Mouse (Mus musculus) liver, adult 2 months (tissue): ENCODE results near the gene Tril. TPM values are rescaled to one million over a fixed set of nuclear protein-coding genes. Genes with fewer than 3 reads are reported as not detected.

Experiments used
- DNase-seq: peaks from one replicate; pipeline ENCODE4 v3.0.0-alpha.2; 2011; ENCODE audit warnings: low read depth, low spot score; ENCODE audit errors: extremely low read depth
- H3K27ac ChIP-seq: fragments of 200-500 bp; replicated peaks from 2 replicates; pipeline ENCODE4 v1.5.1; 2012; ENCODE audit warnings: low read depth, mild to moderate bottlenecking, control low read depth, inconsistent platforms, low read length; ENCODE audit not compliant: insufficient read depth
- H3K27me3 ChIP-seq: fragments of 200-500 bp; 2 replicates; pipeline ENCODE4 v1.6.1; 2012; ENCODE audit warnings: mild to moderate bottlenecking, moderate library complexity, low read length, inconsistent platforms; ENCODE audit not compliant: control insufficient read depth, insufficient read depth
- H3K36me3 ChIP-seq: fragments of 200-500 bp; 2 replicates; pipeline ENCODE4 v1.6.1; 2012; ENCODE audit warnings: low read length, inconsistent platforms; ENCODE audit not compliant: control insufficient read depth, insufficient read depth
- H3K4me1 ChIP-seq: fragments of 200-500 bp; 2 replicates; pipeline ENCODE4 v1.6.1; 2011; ENCODE audit warnings: low read length; ENCODE audit not compliant: control insufficient read depth, insufficient read depth
- H3K4me3 ChIP-seq: fragments of 200-500 bp; 2 replicates; pipeline ENCODE4 v1.5.1; 2011; ENCODE audit warnings: low read depth, mild to moderate bottlenecking, control low read depth, low read length, moderate library complexity; ENCODE audit not compliant: insufficient read depth
- H3K79me2 ChIP-seq: fragments of 200-500 bp; 2 replicates; pipeline ENCODE4 v1.6.1; 2012; ENCODE audit warnings: inconsistent platforms, mild to moderate bottlenecking, low read length, moderate library complexity; ENCODE audit not compliant: control insufficient read depth, insufficient read depth
- H3K9ac ChIP-seq: fragments of 200-500 bp; 2 replicates; pipeline ENCODE4 v1.6.1; 2012; ENCODE audit warnings: low read depth, mild to moderate bottlenecking, control low read depth, inconsistent platforms, low read length
- CTCF ChIP-seq: fragments of 200-500 bp; IDR thresholded peaks from 2 replicates; pipeline ENCODE4 v1.5.1; 2011; ENCODE audit warnings: low read depth, low read length, control low read depth
- POLR2A ChIP-seq: fragments of 200-500 bp; IDR thresholded peaks from 2 replicates; pipeline ENCODE4 v1.6.1; 2011; ENCODE audit warnings: low read length, control low read depth; ENCODE audit not compliant: insufficient read depth; ENCODE audit errors: extremely low read depth
- WGBS: fragments of 180-500 bp; shearing (Covaris S2); methylation state at CpG from one replicate; pipeline ENCODE4 v1.1.7; 2018; 5-methylcytosine and 5-hydroxymethylcytosine counted together
- polyA plus RNA-seq: library from polyadenylated mRNA; depleted of rRNA; stranded (reverse); fragments of >200 nt; gene quantifications from 2 replicates; pipeline ENCODE4 v1.2.3, GENCODE M21; 2012
- total RNA-seq: library from RNA; depleted of rRNA; stranded (reverse); fragments of >200 nt; gene quantifications from 2 replicates; pipeline ENCODE4 v1.2.3, GENCODE M21; 2014

Tril gene
- total and polyA plus RNA-seq, 2 experiments: 0.18 to 0.29 TPM

- Histone ChIP-seq H3K27ac (no peak overlapping the region), H3K4me3 (no peak overlapping the region), H3K36me3 (no peaks in the 10 kb centered on the region), H3K9ac (no peak overlapping the region), H3K4me1 (no peaks in the 10 kb centered on the region), H3K79me2 (no peaks in the 10 kb centered on the region), H3K27me3 (no peaks in the 10 kb centered on the region; the same call in 1 of the 2 replicates)
- no peak for TF ChIP-seq CTCF
- no peak for TF ChIP-seq POLR2A
- no peak for DNase-seq
- WGBS: 80% methylated on average over 5 of the region's 5 CpGs
These were observed 14.6 kb downstream of the Tril start for GRCm38 (mm10) chr6:53806021-53806420.

GRCm38 (mm10) chr6:53804145-53804544 lies 16.5 kb downstream of the Tril start:
- TF ChIP-seq POLR2A: no peak
- TF ChIP-seq CTCF: no peak
- Histone ChIP-seq H3K36me3 (no peaks in the 10 kb centered on the region), H3K27ac (no peak overlapping the region), H3K27me3 (peaks cover 2% of the 10 kb centered on the region; the same call in 1 of the 2 replicates), H3K4me1 (no peaks in the 10 kb centered on the region), H3K79me2 (no peaks in the 10 kb centered on the region), H3K4me3 (no peak overlapping the region), H3K9ac (no peak overlapping the region)
- WGBS: 89% methylated on average over 6 of the region's 6 CpGs
- no peak for DNase-seq

- H3K27me3 ChIP-seq: peaks cover 2% of the 10 kb centered on the region; the same call in 1 of the 2 replicates
- H3K4me3 ChIP-seq: no peak overlapping the region
- WGBS: 97% methylated on average over 4 of the region's 4 CpGs
- TF ChIP-seq POLR2A: no peak
- TF ChIP-seq CTCF: no peak
- no peaks in the 10 kb centered on the region for H3K79me2 ChIP-seq
- H3K4me1 ChIP-seq: no peaks in the 10 kb centered on the region
- H3K9ac ChIP-seq: no peak overlapping the region
- H3K36me3 ChIP-seq: no peaks in the 10 kb centered on the region
- no peak overlapping the region for H3K27ac ChIP-seq
- DNase-seq: no peak
These were observed 17.1 kb downstream of the Tril start for GRCm38 (mm10) chr6:53803551-53803950.

- WGBS: 59% methylated on average over 5 of the region's 5 CpGs
- Histone ChIP-seq H3K4me3 (no peak overlapping the region), H3K4me1 (no peaks in the 10 kb centered on the region), H3K27ac (no peak overlapping the region), H3K9ac (no peak overlapping the region), H3K27me3 (peaks cover 2% of the 10 kb centered on the region; the same call in 1 of the 2 replicates), H3K36me3 (no peaks in the 10 kb centered on the region), H3K79me2 (no peaks in the 10 kb centered on the region)
- no peak for TF ChIP-seq CTCF
- TF ChIP-seq POLR2A: no peak
- no peak for DNase-seq
These were observed 18.7 kb downstream of the Tril start for GRCm38 (mm10) chr6:53801893-53802286.

GRCm38 (mm10) chr6:53801269-53801892 lies 19.2 kb downstream of the Tril start:
- 57% methylated on average over 4 of the region's 4 CpGs for WGBS
- no peak for DNase-seq
- H3K27me3 ChIP-seq: peaks cover 2% of the 10 kb centered on the region; the same call in 1 of the 2 replicates
- TF ChIP-seq CTCF (no peak), POLR2A (no peak)
- no peaks in the 10 kb centered on the region for H3K36me3 ChIP-seq
- H3K27ac ChIP-seq: no peak overlapping the region
- no peaks in the 10 kb centered on the region for H3K79me2 ChIP-seq
- no peaks in the 10 kb centered on the region for H3K4me1 ChIP-seq
- H3K4me3 ChIP-seq: no peak overlapping the region
- H3K9ac ChIP-seq: no peak overlapping the region

- WGBS: 94% methylated on average over 3 of the region's 3 CpGs
- no peak overlapping the region for H3K4me3 ChIP-seq
- no peaks in the 10 kb centered on the region for H3K36me3 ChIP-seq
- H3K4me1 ChIP-seq: no peaks in the 10 kb centered on the region
- no peaks in the 10 kb centered on the region for H3K79me2 ChIP-seq
- DNase-seq: no peak
- H3K9ac ChIP-seq: no peak overlapping the region
- peaks cover 2% of the 10 kb centered on the region; the same call in 1 of the 2 replicates for H3K27me3 ChIP-seq
- TF ChIP-seq POLR2A (no peak), CTCF (no peak)
- no peak overlapping the region for H3K27ac ChIP-seq
These were observed 21.8 kb downstream of the Tril start for GRCm38 (mm10) chr6:53798865-53799264.
